Mouse (Mus musculus) E14TG2a.4 (cell line): ENCODE results near the gene Chpf.

Source experiments
- H3K27me3 ChIP-seq: 2 replicates; pipeline ENCODE4 v1.6.1; 2014; ENCODE audit warnings: low read length, control low read depth; ENCODE audit not compliant: insufficient read depth
- H3K36me3 ChIP-seq: 2 replicates; pipeline ENCODE4 v1.6.1; 2014; ENCODE audit warnings: low read length, control low read depth; ENCODE audit not compliant: insufficient read depth
- H3K4me1 ChIP-seq: replicated peaks from 2 replicates; pipeline ENCODE4 v1.6.1; 2014; ENCODE audit warnings: low read depth, low read length, control low read depth
- H3K4me3 ChIP-seq: replicated peaks from 2 replicates; pipeline ENCODE4 v1.5.1; 2014; ENCODE audit warnings: mild to moderate bottlenecking, low read length
- H3K9me3 ChIP-seq: 2 replicates; pipeline ENCODE4 v1.6.1; 2014; ENCODE audit warnings: low read length, control low read depth
- CTCF ChIP-seq: conservative IDR thresholded peaks from 2 replicates; pipeline ENCODE4 v1.5.1; 2014; ENCODE audit warnings: low read length
- NANOG ChIP-seq: IDR thresholded peaks from 2 replicates; pipeline ENCODE4 v1.6.1; 2014; ENCODE audit warnings: borderline replicate concordance, low read length, mixed read lengths
- POU5F1 ChIP-seq: IDR thresholded peaks from 2 replicates; pipeline ENCODE4 v1.6.1; 2014; ENCODE audit warnings: low read length, borderline replicate concordance

Gene Chpf

GRCm38 (mm10) chr1:75476441-75476840 is 2.7 kb downstream of the Chpf start:
- Histone ChIP-seq H3K27me3 (peaks cover 30% of the 10 kb centered on the region), H3K36me3 (peaks cover 48% of the 10 kb centered on the region), H3K9me3 (no peaks in the 10 kb centered on the region), H3K4me3 (no peak overlapping the region), H3K4me1 (peaks cover 63% of the 10 kb centered on the region)
- TF ChIP-seq CTCF (no peak), NANOG (no peak), POU5F1 (no peak)

- no peaks in the 10 kb centered on the region for H3K9me3 ChIP-seq
- peaks cover 20% of the 10 kb centered on the region for H3K36me3 ChIP-seq
- H3K4me1 ChIP-seq, result peaks cover 16% of the 10 kb centered on the region
- TF ChIP-seq POU5F1 (no peak), CTCF (no peak), NANOG (no peak)
- no peak overlapping the region for H3K4me3 ChIP-seq
- peaks cover 73% of the 10 kb centered on the region for H3K27me3 ChIP-seq
Observed at GRCm38 (mm10) chr1:75469287-75469825, 9.8 kb downstream of the Chpf start.

- H3K27me3 ChIP-seq, result peaks cover 82% of the 10 kb centered on the region
- TF ChIP-seq CTCF (peak; percentile 64), NANOG (no peak)
- H3K4me1 ChIP-seq, result peaks cover 12% of the 10 kb centered on the region
- H3K4me3 ChIP-seq, result no peak overlapping the region
- 0 out of 2 replicates have a peak, but pooled peaks cover under 1% of the 10 kb centered on the region for H3K36me3 ChIP-seq
- 0 out of 2 replicates have a peak, but pooled peaks cover 2% of the 10 kb centered on the region for H3K9me3 ChIP-seq
Observed at GRCm38 (mm10) chr1:75467215-75467927, 11.7 kb downstream of the Chpf start.

- TF ChIP-seq POU5F1 (no peak), CTCF (no peak), NANOG (no peak)
- Histone ChIP-seq H3K4me3 (no peak overlapping the region), H3K4me1 (peaks cover 10% of the 10 kb centered on the region), H3K27me3 (peaks cover 69% of the 10 kb centered on the region), H3K9me3 (peaks cover 6% of the 10 kb centered on the region), H3K36me3 (no peaks in the 10 kb centered on the region)
Observed at GRCm38 (mm10) chr1:75463652-75464204, 15.4 kb downstream of the Chpf start.

- no peak overlapping the region for H3K4me3 ChIP-seq
Observed at GRCm38 (mm10) chr1:75462636-75463035, 16.5 kb downstream of the Chpf start.

GRCm38 (mm10) chr1:75460297-75460696 is 18.8 kb downstream of the Chpf start:
- peaks cover 23% of the 10 kb centered on the region for H3K4me1 ChIP-seq
- no peak overlapping the region for H3K4me3 ChIP-seq
- no peak for TF ChIP-seq CTCF
- no peak for TF ChIP-seq POU5F1
- no peak for TF ChIP-seq NANOG
- peaks cover 6% of the 10 kb centered on the region for H3K9me3 ChIP-seq
- no peaks in the 10 kb centered on the region for H3K36me3 ChIP-seq
- peaks cover 71% of the 10 kb centered on the region for H3K27me3 ChIP-seq

More at GRCm38 (mm10) chr1:75462636-75463035, 16.5 kb downstream of the Chpf start:
- no peaks in the 10 kb centered on the region for H3K36me3 ChIP-seq
- peaks cover 70% of the 10 kb centered on the region for H3K27me3 ChIP-seq
- peaks cover 19% of the 10 kb centered on the region for H3K4me1 ChIP-seq
- H3K9me3 ChIP-seq, result peaks cover 6% of the 10 kb centered on the region
- TF ChIP-seq POU5F1 (no peak), NANOG (no peak), CTCF (no peak)

- peaks cover 23% of the 10 kb centered on the region for H3K4me1 ChIP-seq
- H3K27me3 ChIP-seq, result peaks cover 70% of the 10 kb centered on the region
- peaks cover 6% of the 10 kb centered on the region for H3K9me3 ChIP-seq
- peak overlapping the region; percentile 65 for H3K4me3 ChIP-seq
- TF ChIP-seq POU5F1 (no peak), NANOG (no peak), CTCF (no peak)
- no peaks in the 10 kb centered on the region for H3K36me3 ChIP-seq
Observed at GRCm38 (mm10) chr1:75458789-75459684, 20.1 kb downstream of the Chpf start.
